ENCODE assay signal across 14 mouse cellular contexts in the genomic region with DNA sequence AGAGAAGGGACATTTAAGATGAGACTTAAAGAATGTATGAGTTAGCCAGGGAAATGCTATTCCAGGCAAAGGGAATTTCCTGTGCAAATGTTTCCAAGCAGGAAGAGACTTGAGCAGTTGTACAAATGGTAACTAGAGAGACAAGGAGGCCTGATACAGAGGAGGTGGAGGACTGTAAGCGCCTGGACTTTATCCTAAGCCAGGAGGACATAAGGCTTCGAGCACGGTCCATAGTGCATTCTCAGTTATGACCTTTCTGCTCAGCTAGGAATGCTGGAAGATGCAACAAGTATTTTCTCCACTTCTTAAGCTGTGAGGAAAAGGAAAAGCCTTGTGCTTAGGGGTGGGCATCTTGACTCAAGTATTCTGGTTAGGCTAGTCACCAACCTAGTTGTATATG. TPM values are rescaled to one million over a fixed set of nuclear protein-coding genes. Genes with fewer than 3 reads are reported as not detected.
DNase-seq lines count a peak whose midpoint lies in the region; ATAC-seq and TF ChIP-seq lines count a peak whose summit lies in the region.
"Had no signal": no experiment of that assay in that cellular context is flagged by ENCODE, and none has a peak within 500 bp of the region (broad histone marks: within the 10 kb centered on the region; RNA-seq: fewer than 3 reads in every experiment).

No protein-coding gene starts in this region.

- no peaks in the 10 kb centered on the region for H3K9me3 ChIP-seq in kidney, embryonic 14.5 days (ENCODE audit: control insufficient read depth, low read length)
- no peaks in the 10 kb centered on the region for H3K9me3 ChIP-seq in liver, postnatal 0 days (ENCODE audit: low read length)
- H3K9me3 ChIP-seq: forebrain, embryonic 10.5 days; hindbrain, embryonic 15.5 days had no signal

- peaks cover 28% of the 10 kb centered on the region for H3K4me1 ChIP-seq in kidney, embryonic 14.5 days (ENCODE audit: control insufficient read depth, insufficient read depth, low read length)
- H3K4me1 ChIP-seq in liver, postnatal 0 days (ENCODE audit: insufficient read depth), result peaks cover 40% of the 10 kb centered on the region

- no peak overlapping the region for H3K4me3 ChIP-seq in kidney, embryonic 14.5 days (ENCODE audit: low read length)
- peak overlapping the region; percentile 1; the same call in 1 of the 2 replicates for H3K4me3 ChIP-seq in liver, postnatal 0 days (ENCODE audit: low read depth, low read length)
- H3K4me3 ChIP-seq: forebrain, embryonic 10.5 days; hindbrain, embryonic 15.5 days had no signal

- H3K27me3 ChIP-seq in kidney, embryonic 14.5 days (ENCODE audit: control insufficient read depth, insufficient read depth, low read length), result no peaks in the 10 kb centered on the region
- no peaks in the 10 kb centered on the region for H3K27me3 ChIP-seq in liver, postnatal 0 days (ENCODE audit: insufficient read depth, low read length)
- H3K27me3 ChIP-seq: hindbrain, embryonic 15.5 days had no signal

- TF ChIP-seq CTCF in liver, postnatal 0 days (IDR thresholded peaks at IDR 0.05; ENCODE audit: low read depth), result no peak

- DNase-seq in kidney, adult 18-20 months, result peak; percentile 37
- DNase-seq in kidney, adult 8-10 months, result peak; percentile 64
- peak; percentile 54 for DNase-seq in kidney, postnatal 14 days
- DNase-seq in liver, postnatal 0 days, result no peak
- no peak for DNase-seq in layer of hippocampus, adult 11-12 months (ENCODE audit: low spot score)
- no peak for DNase-seq in spleen, adult 12 weeks (ENCODE audit: low spot score)
- DNase-seq: cerebellum, postnatal 25 days; lung, adult 2 months; retina, postnatal 1 day; thymus, adult 2 months had no signal

- 93% methylated on average over 3 of the region's 3 CpGs for WGBS in kidney, embryonic 14.5 days
- 58% methylated on average over 3 of the region's 3 CpGs for WGBS in liver, postnatal 0 days (ENCODE audit: insufficient replicate concordance)

- TF ChIP-seq EP300 in liver, postnatal 0 days (IDR thresholded peaks at IDR 0.05; ENCODE audit: low read depth), result no peak

- no peak for ATAC-seq in kidney, embryonic 14.5 days (ENCODE audit: low FRiP score, low TSS enrichment)
- ATAC-seq in liver, postnatal 0 days, result no peak
- ATAC-seq: activated CD4-positive, CD25-positive, alpha-beta regulatory T cell, adult 4 months had no signal

- H3K9ac ChIP-seq in kidney, embryonic 14.5 days (ENCODE audit: low read depth, low read length), result no peak overlapping the region
- peak overlapping the region; percentile 35; the same call in 1 of the 2 replicates for H3K9ac ChIP-seq in liver, postnatal 0 days (replicated peaks)
- H3K9ac ChIP-seq: hindbrain, embryonic 15.5 days had no signal

- peaks cover 14% of the 10 kb centered on the region for H3K36me3 ChIP-seq in kidney, embryonic 14.5 days (ENCODE audit: control insufficient read depth, insufficient read depth, low read length)
- H3K36me3 ChIP-seq in liver, postnatal 0 days (replicated peaks; ENCODE audit: insufficient read depth, low read length), result peaks cover 38% of the 10 kb centered on the region

- no peak overlapping the region for H3K4me2 ChIP-seq in kidney, embryonic 14.5 days (replicated peaks; ENCODE audit: low read depth, low read length)
- peak overlapping the region; percentile 90 for H3K4me2 ChIP-seq in liver, postnatal 0 days (ENCODE audit: low read depth, low read length)
- H3K4me2 ChIP-seq: hindbrain, embryonic 15.5 days had no signal

- no peak overlapping the region for H3K27ac ChIP-seq in kidney, embryonic 14.5 days (ENCODE audit: low read depth, low read length)
- H3K27ac ChIP-seq in liver, postnatal 0 days (ENCODE audit: low read depth), result peak overlapping the region; percentile 44
- H3K27ac ChIP-seq: forebrain, embryonic 10.5 days; hindbrain, embryonic 15.5 days had no signal

RNA-seq across cellular contexts. Expression of a gene that starts 2.7 kb away (rescaled TPM):
- 68.1 and 119 TPM in 2 replicates for polyA plus RNA-seq in kidney, embryonic 14.5 days (2014; fragmentation: Nextera tagmentation; extraction: Ambion mirVana)
- 68.3 and 76.4 TPM in 2 replicates for polyA plus RNA-seq in liver, postnatal 0 days (2015; fragmentation: Nextera tagmentation; extraction: Ambion mirVana)

RNA-seq across cellular contexts. Expression of a gene that starts 2.8 kb away (rescaled TPM):
- polyA plus RNA-seq in kidney, embryonic 14.5 days (2014; fragmentation: Nextera tagmentation; extraction: Ambion mirVana), result 2.9 and 3.3 TPM in 2 replicates
- 2.3 and 2.8 TPM in 2 replicates for polyA plus RNA-seq in liver, postnatal 0 days (2015; fragmentation: Nextera tagmentation; extraction: Ambion mirVana)

RNA-seq across cellular contexts. Expression of a gene that starts 37.7 kb away (rescaled TPM):
- 0.61 and 1.0 TPM in 2 replicates for polyA plus RNA-seq in kidney, embryonic 14.5 days (2014; fragmentation: Nextera tagmentation; extraction: Ambion mirVana)
- 0.39 and 0.61 TPM in 2 replicates for polyA plus RNA-seq in liver, postnatal 0 days (2015; fragmentation: Nextera tagmentation; extraction: Ambion mirVana)

Comparison
In these comparisons a context has a peak if more than half of its experiments do, and no peak if none do; other contexts are left out.
1. DNase-seq: peak in kidney, adult 18-20 months (single experiment), kidney, adult 8-10 months (2 of 2) and kidney, postnatal 14 days (single experiment); none in liver, postnatal 0 days (single experiment), layer of hippocampus, adult 11-12 months (single experiment) and spleen, adult 12 weeks (single experiment).